Mouse (Mus musculus): ENCODE measurements around the gene Lrfn3.

The Lrfn3 gene

GRCm38 (mm10) chr7:30318142-30318541 is 44.4 kb downstream of the Lrfn3 start:
- in situ Hi-C loops (cut with MboI; ENCODE audit: unreplicated experiment in 2 of 2): no loop called here

DNA sequence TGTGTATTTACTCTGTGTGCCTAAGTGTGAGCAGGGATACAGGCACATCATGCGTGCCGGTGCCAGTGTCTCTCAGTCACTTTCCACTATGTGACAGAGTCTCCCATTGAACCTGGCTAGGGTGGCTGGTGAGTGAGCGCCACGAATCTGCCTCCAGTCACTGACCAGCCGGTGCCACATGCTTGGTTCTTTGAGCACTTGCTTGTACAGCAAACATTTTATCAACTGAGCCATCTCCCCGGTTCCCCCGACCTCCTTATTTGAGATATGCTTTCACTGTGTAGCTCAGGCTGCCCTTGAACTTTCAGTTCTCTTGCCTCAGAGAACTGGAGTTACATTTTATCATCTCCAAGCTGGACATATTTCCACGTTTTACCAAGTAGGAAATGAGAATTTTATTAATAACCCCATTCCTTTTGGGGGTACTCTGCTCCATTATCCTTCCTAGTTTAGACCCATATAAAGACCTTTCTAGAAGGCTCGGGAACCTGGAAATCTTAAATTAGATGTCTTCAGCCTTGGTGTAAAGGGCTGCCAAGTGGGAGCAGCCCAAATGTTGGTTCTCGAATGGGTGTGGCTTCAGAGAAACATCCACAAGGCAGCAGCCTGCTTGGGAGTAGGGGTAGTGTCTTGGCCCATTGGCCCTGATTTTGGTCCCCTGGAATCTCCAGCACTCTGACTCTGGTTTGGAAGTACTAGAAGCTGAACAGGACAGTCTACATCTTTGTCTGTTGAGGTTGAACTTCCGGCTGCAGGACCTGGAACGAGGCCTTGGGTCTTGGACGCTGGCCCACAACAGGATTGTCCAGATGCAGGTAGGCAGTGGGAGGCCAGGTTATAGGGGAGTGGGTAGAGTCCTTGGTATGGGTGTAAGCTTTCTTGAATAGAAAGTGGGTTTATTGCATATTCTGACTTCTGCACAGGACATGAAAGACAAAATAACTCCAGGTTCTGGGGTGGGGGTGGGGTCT is 46.7 kb downstream of the Lrfn3 start:
- in situ Hi-C loops (cut with MboI; ENCODE audit: unreplicated experiment in 2 of 2): no loop called here

GRCm38 (mm10) chr7:30314721-30315155 is 47.8 kb downstream of the Lrfn3 start, which contains the start of gene Syne4:
Gene Syne4 (plus strand): TSS chr7:30314807.
- in situ Hi-C loops (cut with MboI; ENCODE audit: unreplicated experiment in 2 of 2): no loop called here

DNA sequence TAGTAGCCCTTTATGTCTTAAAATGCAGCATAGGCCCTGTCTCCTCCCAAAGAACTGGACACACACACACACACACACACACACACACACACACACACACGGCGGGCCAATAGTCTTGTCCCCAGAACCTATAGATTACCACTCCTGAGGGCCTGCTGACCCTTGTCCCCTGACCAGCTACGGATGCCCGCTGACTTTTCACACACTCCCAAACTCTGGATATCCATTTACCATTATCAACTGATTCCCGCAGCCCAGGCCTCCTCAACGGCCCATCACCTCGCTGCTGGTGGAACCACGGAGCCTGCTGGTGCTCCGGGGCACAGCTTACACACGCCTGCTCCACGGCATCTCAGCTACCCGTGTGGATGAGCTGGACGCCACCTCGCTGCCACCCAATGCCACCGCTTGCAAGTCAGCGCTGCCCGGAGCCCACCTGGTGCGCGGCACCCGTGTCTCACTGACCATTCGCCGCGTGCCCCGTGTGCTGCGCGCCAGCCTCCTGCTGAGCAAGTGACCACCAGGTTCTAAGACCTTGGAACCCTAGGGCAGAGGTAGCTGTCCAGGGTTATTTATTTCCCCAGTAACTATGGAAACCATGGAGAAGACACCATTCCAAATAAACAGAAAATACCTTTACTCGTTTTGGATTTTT is 48.8 kb downstream of the Lrfn3 start:
- in situ Hi-C loops (cut with MboI; ENCODE audit: unreplicated experiment in 2 of 2): no loop called here

DNA sequence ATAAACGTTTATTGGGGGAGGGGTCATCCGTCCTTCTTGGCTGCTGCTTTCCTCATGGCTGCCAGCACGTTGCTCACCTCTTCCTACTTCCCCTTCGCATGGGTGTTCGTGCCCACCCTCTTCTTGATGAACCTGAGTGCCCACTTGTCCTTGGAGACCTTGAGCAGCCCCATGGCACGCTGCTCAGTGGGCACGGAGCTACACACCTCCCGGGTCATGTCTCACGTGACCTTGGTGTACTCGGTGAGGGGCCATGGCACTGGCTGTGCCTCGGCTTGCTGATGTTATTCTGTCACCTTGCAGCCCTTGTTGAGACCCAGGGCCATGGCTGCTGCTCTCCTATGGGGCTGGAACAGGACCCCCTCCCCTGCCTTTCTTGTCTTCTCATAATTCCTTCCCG is 52.4 kb downstream of the Lrfn3 start:
- in situ Hi-C loops (cut with MboI; ENCODE audit: unreplicated experiment in 2 of 2): no loop called here

DNA sequence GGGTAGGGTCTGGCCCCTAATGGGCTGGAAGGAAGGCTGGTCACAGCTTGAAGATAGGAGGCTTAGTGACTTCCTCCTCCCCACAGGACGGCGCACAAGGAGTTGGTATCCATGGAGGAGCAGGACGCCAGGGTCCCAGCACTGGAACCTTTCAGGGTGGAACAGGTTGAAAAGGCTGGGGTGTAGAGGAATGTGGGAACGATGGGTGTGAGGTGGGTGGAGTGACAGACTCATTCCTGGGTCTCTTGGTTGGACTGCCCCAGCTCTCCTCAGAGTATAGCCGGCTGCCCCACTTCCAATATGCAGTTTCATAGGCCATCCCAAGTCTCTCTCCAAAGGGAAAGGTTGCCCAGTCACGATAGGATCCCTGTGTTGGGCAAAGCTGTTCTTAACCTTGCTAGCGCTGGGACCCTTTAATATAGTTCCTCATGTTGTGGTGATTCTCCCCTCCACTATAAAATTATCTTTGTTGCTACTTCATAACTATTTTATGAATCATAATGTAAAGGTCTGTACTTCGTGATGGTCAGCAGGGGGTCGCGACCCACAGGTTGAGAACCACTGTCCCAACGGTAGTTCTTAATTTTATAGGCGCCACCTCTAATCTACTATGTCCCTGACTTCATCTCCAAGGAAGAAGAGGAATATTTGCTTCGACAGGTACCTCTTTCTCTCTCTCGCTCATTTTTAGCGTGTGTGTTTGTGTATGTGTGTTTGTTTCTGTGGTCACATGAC is 53.0 kb downstream of the Lrfn3 start:
- in situ Hi-C loops (cut with MboI; ENCODE audit: unreplicated experiment in 2 of 2): no loop called here

DNA sequence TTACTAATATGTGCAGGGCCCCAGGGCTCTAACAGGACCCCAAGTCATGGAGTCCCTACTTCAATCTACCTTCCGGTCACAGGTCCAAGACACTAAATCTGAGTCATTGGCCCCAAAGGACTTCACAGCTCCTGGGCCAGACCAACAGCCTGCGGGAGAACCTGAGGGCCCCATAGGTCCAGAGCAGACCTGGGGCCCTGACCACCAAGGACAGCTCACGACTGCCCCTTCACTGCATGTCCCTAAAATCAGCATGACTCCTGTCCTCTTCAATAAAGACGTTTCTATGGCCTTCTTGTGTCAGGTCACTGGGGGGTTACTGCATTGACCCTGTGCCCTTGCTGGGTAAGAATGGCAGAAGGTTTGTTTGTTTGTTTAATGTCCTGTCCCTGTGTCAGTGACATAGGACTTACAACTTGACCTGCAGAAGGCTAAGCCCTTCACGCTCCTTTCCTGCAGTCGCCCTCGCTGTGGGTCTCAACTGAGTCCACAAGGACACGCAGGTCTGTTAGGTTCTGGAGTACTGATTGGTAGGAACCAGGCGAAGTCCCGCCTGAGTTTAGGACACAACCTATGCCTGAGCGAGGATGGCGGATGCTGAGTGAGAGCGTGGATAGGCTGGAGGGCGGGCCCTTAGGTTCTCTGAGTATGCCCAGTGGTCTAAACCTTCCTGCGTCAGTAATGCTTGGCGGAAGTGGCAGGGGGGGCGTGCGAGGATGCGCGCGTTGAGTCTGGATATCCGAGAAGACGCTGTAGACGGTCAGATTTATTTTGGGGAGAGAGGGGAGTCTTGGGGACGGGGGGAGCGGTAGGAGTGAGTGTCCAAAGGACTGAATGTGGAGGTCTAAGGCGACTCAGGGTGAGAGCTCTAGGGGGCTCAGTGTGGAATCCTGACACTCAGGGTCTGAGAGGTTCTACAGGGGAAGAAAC is 54.2 kb downstream of the Lrfn3 start, which contains the start of gene Alkbh6:
Alkbh6 (plus strand) TSS at position 642 of the 930 bp plus-strand sequence.
- in situ Hi-C loops (cut with MboI; ENCODE audit: unreplicated experiment in 2 of 2): no loop called here

- in situ Hi-C loops (cut with MboI; ENCODE audit: unreplicated experiment in 2 of 2): no loop called here
Observed at GRCm38 (mm10) chr7:30306083-30306779, 56.3 kb downstream of the Lrfn3 start.

Data from v-Abl transformed pro-B cells (cell line).